Mouse (Mus musculus): ENCODE results near the gene Car15.

Gene Car15

DNA sequence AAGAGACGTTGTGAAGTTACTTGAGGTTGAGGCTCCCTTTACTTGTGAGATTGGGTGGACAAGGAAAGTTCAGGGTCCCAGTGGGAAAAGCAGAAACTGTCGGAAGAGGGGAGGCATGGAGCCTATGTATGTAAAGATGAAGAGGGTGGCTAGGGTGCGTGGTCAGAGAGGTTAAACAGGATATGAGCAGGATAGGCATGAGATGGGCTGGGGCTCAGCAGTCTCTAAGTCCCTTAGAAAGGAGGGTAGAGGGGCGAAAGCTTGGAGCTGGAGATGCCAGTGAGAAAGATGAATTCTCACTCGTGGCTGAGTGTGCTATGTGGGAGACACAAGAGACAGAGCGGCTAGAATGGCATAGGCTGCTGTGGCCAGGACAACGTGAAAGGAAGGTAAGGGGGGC is 5.3 kb downstream of the Car15 start, which contains the start of gene B830017H08Rik:
TSS of gene B830017H08Rik (plus strand) at position 301 of the 400 bp plus-strand sequence.
- no peak for DNase-seq

DNA sequence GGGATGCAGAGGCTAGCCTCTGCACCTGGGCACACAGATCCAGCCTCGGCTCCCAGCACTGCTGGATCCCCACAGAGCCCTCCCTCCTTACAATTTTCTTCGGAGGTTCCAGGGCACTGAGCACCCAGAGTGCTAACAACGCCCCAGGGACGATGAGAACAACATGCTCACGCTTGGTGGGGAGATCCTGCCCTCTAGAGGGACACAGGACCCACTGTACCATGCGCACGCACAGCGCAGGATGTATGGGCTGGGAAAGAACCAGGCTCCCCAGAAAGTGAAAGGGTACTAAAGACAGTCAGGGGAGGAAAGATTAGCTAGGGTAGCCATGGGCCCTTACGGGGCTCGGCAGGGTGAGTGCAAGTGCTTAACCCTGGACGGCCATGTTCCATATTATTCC is 6.4 kb downstream of the Car15 start:
- DNase-seq = no peak

DNA sequence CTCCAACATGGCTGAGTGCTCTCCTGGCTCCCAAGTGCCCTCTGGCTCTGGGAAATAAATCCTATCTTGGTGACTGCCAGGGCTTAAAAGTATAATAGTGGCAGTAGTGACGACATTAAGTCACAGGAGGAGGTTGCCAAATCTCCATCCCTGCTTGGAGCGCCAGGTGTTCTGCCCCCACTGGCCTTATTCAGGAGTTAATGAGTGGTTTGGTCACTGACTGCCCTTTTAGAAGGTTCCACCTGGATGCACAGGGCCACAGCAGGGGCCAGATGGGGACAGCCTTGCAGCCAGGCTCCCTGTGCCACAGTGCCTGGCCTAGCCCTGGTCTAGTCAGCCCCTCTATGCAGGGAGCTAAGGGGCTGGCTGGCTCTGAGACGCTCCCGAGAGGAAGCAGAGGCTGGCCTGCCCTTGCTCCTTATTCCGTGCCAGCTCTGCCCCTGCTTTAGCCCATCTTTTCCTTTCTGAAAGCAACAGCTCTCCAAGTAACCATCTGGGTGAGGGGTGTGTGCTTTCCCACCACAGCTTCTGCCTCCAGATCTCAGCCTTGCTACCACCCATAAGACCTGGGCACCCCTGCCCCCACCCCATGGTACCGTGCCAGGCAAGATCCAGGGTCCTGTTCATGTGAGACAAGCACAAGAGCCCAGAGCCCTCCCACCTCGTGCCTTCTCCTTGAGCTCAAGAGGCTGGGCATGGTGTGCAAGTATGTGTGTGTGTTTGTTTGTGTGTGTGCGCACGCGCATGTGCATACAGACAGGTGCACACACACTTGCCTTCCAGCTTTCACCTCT is 7.6 kb downstream of the Car15 start:
- no peak for DNase-seq

DNA sequence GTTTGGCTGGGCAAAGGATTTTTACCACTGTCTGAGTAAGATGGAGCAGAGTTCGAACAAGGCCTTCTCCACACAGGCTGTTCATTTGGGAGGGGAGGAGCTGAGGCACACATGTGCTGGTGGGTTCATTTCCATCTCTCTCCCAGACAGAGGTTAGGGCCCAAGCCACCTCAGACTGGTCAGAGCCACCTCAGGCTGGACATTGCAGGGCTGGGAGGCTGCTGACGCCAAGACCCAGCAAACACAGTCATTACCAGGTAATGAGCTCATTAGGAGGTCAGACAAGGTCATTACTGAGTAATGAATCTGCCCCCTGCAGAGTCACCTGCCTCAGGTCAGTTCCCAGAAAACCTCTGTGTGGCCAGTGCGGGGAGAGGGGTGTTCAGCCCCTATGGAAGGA is 9.3 kb downstream of the Car15 start:
- no peak for DNase-seq

DNA sequence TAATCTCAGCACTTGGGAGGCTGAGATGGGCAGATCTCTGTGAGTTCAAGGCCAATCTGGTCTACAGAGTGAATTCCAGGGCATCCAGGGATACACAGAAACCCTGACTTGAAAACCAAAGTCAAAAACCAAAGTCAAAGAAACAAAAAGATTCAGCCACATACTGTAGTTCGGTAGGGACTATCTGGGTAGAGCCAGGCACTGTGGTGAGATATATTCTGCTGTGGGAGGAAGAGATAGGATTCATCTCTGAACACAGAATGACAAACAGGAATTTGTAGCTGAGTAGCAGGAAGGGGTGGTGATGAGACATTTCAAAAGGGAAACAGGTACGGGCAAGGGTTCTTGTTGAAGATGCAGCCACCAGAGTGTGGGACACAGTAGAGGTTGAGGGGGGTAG is 9.9 kb downstream of the Car15 start:
- DNase-seq = no peak

DNA sequence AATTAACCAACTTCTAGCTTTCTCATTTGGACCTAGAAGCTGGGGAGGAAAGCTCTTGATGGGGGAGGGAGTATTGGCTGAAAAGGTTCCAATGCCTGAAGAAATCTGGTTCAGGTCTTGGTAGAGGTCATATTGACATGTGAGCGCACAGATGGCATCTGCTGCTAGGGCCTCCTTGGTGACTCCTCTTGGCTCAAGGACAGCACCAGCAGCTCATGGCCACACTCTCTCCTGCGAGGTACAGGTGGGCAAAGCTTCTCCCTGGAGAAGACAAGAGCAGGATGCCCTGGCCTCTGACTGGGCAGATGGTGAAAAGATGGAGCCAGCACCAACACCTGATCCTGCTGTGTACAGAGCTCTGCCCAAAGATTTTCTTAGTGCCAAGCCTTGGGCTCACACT is 11.7 kb downstream of the Car15 start:
- no peak for DNase-seq

DNA sequence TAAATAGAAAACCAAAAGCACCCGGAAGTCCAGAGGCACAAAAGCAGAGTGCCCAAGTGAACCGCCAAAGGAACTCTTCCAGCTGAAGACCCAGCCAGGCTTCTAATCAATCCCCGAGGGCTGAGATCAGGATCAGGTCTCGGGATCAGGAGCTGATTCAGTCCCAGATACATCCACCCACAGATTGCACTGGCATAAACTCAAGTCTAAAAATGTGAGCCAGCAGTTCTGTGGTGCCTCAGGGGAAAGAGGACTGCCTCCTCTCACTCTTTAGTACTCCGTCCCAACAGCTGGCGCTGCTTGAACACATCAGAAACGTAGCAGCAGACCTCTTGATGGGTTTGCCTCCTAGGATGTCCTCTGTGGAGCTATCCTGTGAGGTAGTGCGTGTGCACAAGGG is 21.6 kb downstream of the Car15 start:
- DNase-seq = no peak

DNA sequence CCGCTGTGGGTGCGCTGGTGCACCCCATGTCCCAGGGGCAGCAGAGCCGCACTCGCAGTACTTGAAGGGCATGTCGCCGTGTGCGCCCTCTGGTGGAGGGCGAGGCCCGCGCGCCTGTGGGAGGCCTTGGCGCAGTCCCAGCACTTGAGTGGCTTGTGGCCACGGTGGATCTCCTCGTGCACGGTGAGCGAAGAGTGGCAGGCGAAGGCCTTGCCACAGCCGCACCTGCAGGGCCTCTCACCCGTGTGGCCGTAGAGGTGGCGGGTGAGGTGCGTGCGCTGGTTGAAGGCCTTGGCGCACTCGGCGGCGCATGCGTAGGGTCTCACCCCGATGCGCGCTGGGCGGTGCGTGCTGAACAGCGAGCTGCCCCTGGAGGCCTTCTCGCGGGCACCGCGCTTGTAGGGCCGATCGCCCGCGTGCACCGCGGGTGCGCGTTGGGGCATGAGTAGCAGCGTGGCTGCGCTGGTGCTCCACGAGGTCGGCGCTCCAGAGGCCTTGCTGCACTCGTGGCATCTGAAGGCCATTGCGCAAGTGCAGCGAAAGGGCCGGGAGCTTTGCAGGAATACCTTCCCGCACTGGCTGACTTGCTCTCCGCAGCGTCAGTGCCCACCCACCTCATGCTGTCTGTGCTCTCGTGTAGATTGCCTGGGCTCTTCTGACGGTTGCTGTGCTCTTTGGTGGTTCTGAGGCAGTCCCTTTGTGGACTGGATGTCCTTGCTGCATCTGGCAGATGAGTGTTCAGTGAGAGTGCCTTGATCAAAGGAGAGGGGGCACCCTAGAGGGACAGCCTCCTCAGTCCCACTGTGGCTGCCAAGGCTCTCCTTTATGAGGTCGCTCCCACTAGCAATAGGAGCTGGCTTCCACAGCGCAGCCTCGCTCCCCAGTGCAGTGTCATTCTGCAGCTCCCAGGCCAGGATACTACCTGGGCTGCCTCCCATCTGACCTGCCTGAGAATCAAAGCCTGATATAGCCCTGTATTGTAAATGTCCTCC is 22.5 kb downstream of the Car15 start:
- peak; percentile 76 to 77 for DNase-seq

DNA sequence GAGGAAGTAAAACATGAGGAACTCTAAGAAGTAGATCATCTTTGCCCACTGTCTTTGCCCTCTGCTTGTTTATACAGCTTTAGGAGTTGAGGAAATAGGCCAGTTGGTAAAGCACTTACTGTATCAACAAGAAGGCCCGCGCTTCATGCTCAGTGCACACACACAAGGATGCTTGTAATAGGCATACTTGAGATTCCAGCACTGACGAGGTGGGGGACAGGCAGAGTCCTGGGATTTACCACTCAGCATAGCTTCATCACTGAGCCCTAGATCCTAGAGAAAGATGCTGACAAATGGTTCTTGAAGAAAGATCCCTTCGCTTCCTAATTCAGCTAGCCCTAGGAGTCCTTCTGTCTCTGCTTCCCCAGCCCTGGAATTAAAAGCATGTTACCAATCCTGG is 25.0 kb downstream of the Car15 start:
- DNase-seq = no peak

DNA sequence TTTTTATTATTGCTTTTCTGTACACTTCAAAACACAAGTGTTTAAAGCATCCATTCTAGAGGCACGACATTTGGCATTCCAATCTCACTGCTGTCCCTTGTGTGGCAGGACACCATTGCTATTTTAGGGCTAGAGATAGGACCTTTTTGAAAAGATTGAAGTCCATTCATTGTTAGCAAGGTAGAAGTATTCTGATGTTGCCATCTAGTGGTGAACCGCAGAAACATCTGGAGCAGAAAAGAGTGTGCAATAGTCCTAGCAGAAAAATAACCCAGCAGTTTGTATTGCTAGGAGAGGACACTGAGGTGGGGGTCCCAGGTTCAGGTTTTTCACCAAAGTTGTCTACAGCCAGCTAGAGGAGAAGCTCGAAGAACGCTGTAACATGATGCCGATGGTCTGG is 26.0 kb downstream of the Car15 start:
- DNase-seq = no peak

DNA sequence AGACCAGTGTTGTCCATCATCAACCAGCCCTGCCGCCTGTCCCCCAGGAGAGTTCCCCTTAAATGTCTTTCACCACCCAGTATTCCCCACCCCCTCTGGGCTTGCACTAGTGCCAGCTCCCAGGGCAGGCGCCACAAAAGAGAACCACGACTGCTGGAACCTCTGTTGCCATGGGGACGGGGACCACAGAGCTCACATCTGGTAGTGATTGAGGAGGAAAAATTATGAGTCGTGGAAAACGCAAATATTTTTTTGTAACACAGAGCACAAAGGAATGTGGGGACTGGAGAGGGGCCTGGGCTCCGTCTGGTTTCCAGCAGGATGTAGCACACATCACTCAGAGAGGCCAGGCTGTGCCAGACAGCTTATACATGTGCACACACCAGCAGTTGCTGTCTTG is 28.5 kb downstream of the Car15 start:
- no peak for DNase-seq

DNA sequence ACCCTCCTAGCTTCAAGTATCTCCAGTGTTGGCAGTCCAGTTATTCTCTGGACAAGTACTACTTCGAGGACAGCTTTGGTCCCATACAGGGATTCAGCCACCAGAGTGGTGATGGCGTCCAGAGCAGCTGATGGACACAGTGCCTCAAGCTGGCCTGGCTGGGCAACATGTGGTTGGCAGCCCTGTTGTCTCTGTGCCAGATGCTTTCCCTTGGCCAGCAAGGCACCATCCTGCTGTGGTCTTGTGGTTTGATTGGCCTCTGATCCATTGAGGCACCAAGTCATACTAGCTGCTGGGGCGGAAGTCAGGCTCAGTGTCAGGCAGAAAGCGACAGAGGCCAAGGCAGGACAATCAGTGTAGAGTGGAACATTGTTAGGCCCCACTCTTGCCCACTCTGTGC is 29.0 kb downstream of the Car15 start:
- no peak for DNase-seq

DNA sequence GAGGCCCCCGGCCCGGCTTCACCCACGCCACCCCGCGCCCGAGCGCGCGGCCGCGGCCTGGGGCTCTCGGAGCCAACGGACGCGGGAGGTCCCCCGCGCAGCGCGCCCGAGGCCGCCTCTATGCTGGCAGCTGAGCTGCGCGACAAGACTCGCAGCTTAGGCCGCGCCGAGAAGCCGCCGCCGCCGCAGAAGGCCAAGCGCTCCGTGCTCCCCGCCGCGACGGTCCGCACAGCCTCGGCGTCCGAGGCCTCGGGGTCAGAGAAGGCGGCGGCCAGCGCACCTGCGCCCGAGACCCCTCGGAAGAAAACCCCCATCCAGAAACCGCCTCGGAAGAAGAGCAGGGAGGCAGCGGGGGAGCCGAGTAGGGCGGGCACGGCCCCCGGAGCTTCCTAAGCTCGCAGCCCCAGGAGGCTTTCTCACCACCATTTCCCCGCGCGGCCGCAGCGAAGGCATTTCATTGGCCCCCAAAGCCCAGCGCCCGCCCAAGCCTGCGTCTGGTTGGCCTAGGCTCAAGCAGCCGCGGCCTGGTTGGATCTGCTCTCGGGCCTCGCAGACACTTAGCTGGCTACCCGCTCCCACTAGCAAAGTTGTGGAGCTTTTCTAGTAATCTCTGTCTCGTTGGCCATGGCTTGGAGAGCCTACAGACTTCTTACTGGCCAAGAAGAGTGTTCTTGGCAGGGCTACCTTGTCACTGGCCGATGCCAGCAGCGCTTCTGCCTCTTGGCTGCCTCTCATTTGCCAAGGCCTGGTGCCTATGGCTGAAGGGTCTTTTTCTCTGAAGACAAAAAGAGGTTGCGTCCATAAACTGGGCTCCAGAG is 30.8 kb downstream of the Car15 start:
- DNase-seq = peak; percentile 91 to 92

DNA sequence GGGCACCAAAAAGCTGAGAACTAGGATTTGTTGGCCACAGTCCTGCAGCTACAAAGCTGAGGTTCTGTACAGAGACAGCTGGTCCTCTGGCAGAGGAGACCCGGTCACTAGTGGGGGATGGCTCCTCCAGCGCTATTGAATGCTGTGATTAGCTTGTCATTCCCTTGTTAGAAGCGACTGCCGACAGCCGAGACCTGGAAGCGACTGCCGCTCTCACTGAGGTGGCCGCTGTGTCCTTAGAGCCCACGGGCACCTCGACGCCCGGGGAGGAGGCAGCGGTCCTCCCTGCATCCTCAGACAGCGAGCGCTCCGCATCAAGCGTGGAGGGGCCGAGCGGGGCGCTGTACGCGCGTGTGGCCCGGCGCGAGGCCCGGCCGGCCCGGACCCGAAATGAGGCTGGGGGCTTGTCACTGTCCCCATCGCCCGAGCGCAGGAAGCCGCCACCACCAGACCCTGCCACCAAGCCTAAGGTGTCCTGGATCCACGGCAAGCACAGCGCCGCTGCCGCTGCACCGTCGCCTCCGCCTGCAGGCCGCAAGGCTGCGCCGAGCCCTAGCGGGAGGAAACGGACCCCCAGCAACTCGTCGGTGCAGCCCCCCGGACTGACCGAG is 31.5 kb downstream of the Car15 start:
- DNase-seq = no peak

DNA sequence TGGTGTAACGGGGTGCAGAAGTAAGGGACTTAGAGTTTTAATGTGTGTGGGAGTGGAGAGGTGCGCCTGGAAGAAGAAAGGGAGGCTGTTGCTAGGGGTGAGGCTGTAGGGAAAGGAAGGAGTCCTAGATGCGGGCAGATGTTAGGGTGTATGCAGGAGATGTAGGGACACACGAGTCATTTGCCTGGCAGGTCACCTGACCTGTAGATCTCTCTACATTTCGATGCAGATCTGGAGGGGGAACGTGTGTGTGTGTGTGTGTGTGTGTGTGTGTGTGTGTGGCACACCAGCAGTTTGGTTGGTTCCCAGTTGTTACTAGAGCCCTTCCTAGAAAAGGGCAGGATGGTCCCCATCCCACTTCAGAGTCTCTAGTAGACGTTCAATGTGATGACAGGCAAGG is 33.2 kb downstream of the Car15 start:
- no peak for DNase-seq

DNA sequence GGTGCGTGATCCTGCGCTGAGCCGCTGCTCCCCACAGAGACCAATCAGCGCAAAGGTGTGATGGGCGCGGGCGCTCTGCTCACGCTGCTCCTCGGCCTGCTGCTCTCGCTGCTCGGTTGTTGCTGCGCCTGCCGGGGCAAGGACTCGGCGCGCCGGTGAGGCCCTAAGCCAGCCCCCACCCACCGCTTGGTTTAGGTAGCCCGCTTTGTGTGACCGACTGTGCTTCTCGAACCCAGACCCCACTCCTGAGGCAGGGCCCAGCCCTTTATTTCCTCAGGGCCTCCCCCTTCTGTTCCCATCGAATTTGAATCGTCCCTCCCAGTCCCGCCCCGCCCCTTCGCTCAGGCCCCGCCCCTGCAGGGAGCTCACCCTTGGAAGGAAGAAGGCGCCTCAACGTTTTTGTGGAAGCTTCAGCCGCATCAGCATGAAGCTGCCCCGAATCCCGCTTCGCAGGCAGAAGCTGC is 33.7 kb downstream of the Car15 start:
- DNase-seq = peak; percentile 35

DNA sequence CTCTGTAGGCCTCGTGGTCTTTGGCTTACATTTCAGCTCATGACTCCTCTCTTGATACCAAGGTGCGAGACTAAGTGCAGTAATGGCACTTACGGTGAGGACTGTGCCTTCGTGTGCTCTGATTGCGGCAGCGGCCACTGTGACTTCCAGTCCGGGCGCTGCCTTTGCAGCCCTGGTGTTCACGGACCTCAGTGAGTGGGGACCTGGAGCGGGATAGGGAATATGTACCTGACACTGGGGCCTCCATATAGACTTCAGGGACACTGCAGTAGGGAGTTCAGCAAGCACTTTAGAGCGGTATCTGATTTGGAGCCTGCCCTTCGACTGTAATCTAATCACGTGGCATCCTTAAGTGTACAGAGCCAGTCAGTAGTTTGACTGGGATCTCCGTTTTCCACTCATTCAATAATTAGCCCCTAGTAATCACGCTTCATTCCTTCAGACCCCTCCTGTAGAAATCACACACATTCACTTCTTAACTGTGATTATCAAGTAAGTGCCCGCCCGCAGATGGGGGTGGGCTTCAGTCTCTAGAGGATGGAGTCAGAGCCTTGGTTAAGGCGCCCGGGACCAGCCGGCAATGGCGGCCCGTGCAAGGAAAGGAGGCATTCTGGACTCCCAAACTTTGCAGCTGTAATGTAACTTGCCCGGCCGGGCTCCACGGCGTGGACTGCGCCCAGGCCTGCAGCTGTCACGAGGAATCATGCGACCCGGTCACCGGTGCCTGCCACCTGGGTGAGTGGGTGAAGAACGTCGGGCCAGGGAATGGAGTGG is 34.3 kb downstream of the Car15 start:
- no peak for DNase-seq

DNA sequence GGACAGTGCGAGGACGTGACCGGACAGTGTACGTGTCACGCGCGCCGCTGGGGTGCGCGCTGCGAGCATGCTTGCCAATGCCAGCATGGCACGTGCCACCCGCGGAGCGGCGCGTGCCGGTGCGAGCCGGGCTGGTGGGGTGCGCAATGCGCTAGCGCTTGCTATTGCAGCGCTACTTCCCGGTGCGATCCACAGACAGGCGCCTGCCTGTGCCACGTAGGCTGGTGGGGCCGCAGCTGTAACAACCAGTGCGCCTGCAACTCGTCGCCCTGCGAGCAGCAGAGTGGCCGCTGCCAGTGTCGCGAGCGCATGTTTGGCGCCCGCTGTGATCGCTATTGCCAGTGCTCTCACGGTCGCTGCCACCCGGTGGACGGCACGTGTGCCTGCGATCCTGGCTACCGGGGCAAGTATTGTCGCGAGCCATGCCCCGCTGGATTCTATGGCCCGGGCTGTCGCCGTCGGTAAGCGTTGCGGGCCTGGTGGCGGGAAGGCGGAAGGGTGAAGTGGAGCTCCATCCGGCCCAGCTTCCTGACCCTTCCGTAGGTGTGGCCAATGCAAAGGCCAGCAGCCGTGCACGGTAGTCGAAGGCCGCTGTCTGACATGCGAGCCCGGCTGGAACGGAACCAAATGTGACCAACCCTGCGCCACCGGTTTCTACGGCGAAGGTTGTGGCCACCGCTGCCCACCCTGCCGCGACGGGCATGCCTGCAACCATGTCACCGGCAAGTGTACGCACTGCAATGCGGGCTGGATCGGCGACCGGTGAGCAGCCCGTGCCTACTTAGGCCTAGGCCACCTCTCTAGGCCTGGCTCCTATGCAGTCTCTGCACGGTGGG is 35.1 kb downstream of the Car15 start:
- peak in 1 of 2 experiments; percentile 26 for DNase-seq

DNA sequence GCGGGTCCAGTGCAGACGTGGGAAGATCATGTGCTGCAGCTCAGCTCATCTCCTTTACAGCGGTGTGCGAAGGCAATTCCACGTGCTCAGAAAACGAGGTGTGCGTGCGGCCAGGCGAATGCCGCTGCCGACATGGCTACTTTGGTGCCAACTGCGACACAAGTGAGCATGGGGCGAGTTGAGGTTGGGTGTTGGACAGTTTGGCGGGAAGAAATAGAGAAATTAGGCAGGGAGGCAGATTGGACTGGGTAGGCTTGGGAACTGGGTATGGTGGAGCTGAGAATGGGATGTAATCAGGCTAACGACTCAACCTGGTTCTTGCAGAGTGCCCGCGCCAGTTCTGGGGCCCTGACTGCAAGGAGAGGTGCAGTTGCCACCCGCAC is 35.7 kb downstream of the Car15 start:
- DNase-seq = no peak

DNA sequence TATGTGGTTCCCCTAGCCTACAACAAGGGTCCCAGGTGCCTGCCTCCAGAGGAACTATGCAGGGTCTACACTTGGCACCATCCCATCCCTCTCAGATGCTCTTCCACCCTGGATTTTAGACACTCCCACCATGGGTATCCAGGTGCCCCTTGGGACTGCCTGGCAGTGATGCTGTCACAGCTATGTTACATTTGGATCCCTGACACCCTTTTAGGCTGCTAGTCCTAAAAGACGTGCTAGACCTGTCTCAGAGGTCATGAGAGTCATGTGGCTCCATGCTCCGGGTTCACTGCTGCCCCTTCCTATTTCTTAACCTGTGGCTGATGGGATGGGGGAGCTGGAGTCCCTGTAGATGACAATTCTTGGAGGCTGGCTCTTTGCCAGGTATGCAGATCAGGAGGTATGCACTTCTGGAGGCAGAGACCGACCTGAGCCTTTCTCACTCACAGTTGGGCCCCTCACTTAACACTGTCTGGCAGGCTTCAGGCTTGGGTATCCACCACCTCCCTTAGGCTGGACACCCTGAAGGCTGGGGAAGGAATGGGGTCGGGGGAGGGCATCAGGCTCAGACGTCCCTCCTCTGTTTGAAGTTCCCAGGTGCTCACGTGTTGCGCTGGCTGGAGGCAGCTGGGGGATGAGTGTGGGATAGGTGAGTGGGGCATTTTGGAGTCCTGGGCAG is 36.2 kb downstream of the Car15 start:
- DNase-seq = no peak

Data from thymus, postnatal 36 days (tissue).